Mouse (Mus musculus) Muller cell, postnatal 12 days (primary cell): ENCODE results near the gene Olfr1238.

ENCODE experiments used
- DNase-seq: peaks from one replicate; pipeline ENCODE4 v3.0.0-alpha.2; 2015; ENCODE audit errors: inconsistent ontology term

The Olfr1238 gene

GRCm38 (mm10) chr2:89409576-89409975, at the start of gene Olfr1238:
Olfr1238 (minus strand) TSS chr2:89409676.
- DNase-seq: no peak

GRCm38 (mm10) chr2:89442900-89443299, 33.4 kb upstream of the Olfr1238 start, which contains the start of gene Olfr1240:
Olfr1240 (minus strand) TSS chr2:89443000.
- no peak for DNase-seq

GRCm38 (mm10) chr2:89420307-89420706, 10.8 kb upstream of the Olfr1238 start, which contains the start of gene Olfr1239:
Olfr1239 (minus strand) TSS chr2:89420407.
- DNase-seq: no peak

- DNase-seq: no peak
Measured at GRCm38 (mm10) chr2:89414557-89414956, 5.1 kb upstream of the Olfr1238 start.

- DNase-seq: no peak
Measured at GRCm38 (mm10) chr2:89400882-89401281, 8.6 kb downstream of the Olfr1238 start.

GRCm38 (mm10) chr2:89364765-89365164, 44.7 kb downstream of the Olfr1238 start, which contains the start of gene Olfr1234:
Olfr1234 (minus strand) TSS chr2:89364865.
- DNase-seq: no peak
